Mouse (Mus musculus): ENCODE results near the gene Cacna1d. TPM values are rescaled to one million over a fixed set of nuclear protein-coding genes. Genes with fewer than 3 reads are reported as not detected.

The Cacna1d gene
- total and polyA plus RNA-seq, 2 experiments from 2014 or later: 5.5 to 8.9 TPM

GRCm38 (mm10) chr14:30459891-30460523 is 31.2 kb downstream of the Cacna1d start:
- H3K36me3 ChIP-seq (replicated peaks; ENCODE audit: control insufficient read depth, insufficient read depth, low read length): no peaks in the 10 kb centered on the region
- TF ChIP-seq CTCF (IDR thresholded peaks at IDR 0.05; ENCODE audit: low read depth): peak; percentile 78
- no peak for TF ChIP-seq EP300 (IDR thresholded peaks at IDR 0.05; ENCODE audit: low read depth)
- H3K27ac ChIP-seq (ENCODE audit: low read depth): no peak overlapping the region
- DNase-seq (ENCODE audit: low spot score) (peak; percentile 73), ATAC-seq (ENCODE audit: insufficient read depth, low read depth) (0 out of 2 replicates have a peak, but pooled peaks have one; percentile 53)
- H3K9me3 ChIP-seq (replicated peaks; ENCODE audit: control insufficient read depth, low read length): no peaks in the 10 kb centered on the region
- no peaks in the 10 kb centered on the region for H3K4me1 ChIP-seq (ENCODE audit: control insufficient read depth, insufficient read depth)
- 7% methylated on average over 14 of the region's 14 CpGs for WGBS
- no peak overlapping the region for H3K4me2 ChIP-seq (ENCODE audit: low read depth, low read length)
- no peaks in the 10 kb centered on the region for H3K27me3 ChIP-seq (ENCODE audit: control insufficient read depth, insufficient read depth, low read length)
- no peak overlapping the region for H3K9ac ChIP-seq (replicated peaks; ENCODE audit: low read depth, low read length)
- H3K4me3 ChIP-seq (ENCODE audit: low read depth, low read length): no peak overlapping the region

DNA sequence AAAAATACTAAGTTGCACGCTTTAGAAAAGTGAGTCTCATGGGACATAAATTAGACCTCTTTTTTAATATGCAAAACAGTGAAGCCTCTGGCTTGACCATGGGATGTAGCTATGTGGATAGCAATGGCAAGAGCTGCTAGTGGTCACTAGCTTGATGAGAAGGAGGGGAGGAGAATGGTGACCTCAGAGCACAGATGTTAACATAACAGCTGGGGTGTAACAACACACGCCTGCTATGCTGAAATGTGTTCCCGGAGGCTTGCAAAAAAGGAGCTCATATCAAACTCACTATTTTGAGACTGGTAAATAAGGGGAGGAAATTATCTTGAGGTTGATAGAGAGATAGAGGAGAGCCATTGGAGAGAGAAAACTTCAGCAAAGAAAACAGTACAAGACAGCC is 32.4 kb downstream of the Cacna1d start:
- DNase-seq (ENCODE audit: low spot score) (no peak), ATAC-seq (ENCODE audit: insufficient read depth, low read depth) (no peak)
- Histone ChIP-seq H3K4me1 (ENCODE audit: control insufficient read depth, insufficient read depth) (no peaks in the 10 kb centered on the region), H3K4me2 (ENCODE audit: low read depth, low read length) (no peak overlapping the region), H3K27ac (ENCODE audit: low read depth) (no peak overlapping the region), H3K36me3 (replicated peaks; ENCODE audit: control insufficient read depth, insufficient read depth, low read length) (no peaks in the 10 kb centered on the region), H3K9me3 (replicated peaks; ENCODE audit: control insufficient read depth, low read length) (no peaks in the 10 kb centered on the region), H3K27me3 (ENCODE audit: control insufficient read depth, insufficient read depth, low read length) (no peaks in the 10 kb centered on the region), H3K9ac (replicated peaks; ENCODE audit: low read depth, low read length) (no peak overlapping the region), H3K4me3 (ENCODE audit: low read depth, low read length) (no peak overlapping the region)
- no peak for TF ChIP-seq EP300 (IDR thresholded peaks at IDR 0.05; ENCODE audit: low read depth)
- TF ChIP-seq CTCF (IDR thresholded peaks at IDR 0.05; ENCODE audit: low read depth): no peak
- WGBS: 75% methylated on average over 3 of the region's 3 CpGs

DNA sequence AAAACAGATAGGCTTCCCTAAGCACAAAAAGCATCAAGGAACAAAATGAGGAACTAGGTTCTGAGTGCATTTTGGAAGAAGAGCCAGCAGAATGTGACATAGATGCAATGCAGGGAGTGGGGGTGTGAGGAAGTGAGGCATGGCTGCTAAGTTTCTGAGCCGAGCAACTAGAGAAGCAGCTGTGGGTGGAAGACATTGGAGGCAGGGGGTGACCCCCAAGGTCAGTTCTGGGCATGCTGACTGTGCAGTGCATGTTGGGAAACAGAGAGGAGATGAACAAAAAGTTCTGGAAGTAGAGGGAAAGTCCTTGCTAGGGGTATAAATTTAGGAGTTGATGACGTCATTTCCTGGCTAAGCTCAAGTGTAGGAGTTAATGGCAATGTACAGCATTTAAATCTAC is 33.4 kb downstream of the Cacna1d start:
- Histone ChIP-seq H3K4me3 (ENCODE audit: low read depth, low read length) (no peak overlapping the region), H3K9me3 (replicated peaks; ENCODE audit: control insufficient read depth, low read length) (no peaks in the 10 kb centered on the region), H3K27ac (ENCODE audit: low read depth) (no peak overlapping the region), H3K9ac (replicated peaks; ENCODE audit: low read depth, low read length) (no peak overlapping the region), H3K4me1 (ENCODE audit: control insufficient read depth, insufficient read depth) (no peaks in the 10 kb centered on the region), H3K4me2 (ENCODE audit: low read depth, low read length) (no peak overlapping the region), H3K27me3 (ENCODE audit: control insufficient read depth, insufficient read depth, low read length) (no peaks in the 10 kb centered on the region), H3K36me3 (replicated peaks; ENCODE audit: control insufficient read depth, insufficient read depth, low read length) (no peaks in the 10 kb centered on the region)
- peak; percentile 41; the same call in 1 of the 2 replicates for ATAC-seq (ENCODE audit: insufficient read depth, low read depth)
- WGBS: 30% methylated on average over 2 of the region's 2 CpGs
- peak; percentile 31 for DNase-seq (ENCODE audit: low spot score)
- TF ChIP-seq EP300 (IDR thresholded peaks at IDR 0.05; ENCODE audit: low read depth) (no peak), CTCF (IDR thresholded peaks at IDR 0.05; ENCODE audit: low read depth) (no peak)

DNA sequence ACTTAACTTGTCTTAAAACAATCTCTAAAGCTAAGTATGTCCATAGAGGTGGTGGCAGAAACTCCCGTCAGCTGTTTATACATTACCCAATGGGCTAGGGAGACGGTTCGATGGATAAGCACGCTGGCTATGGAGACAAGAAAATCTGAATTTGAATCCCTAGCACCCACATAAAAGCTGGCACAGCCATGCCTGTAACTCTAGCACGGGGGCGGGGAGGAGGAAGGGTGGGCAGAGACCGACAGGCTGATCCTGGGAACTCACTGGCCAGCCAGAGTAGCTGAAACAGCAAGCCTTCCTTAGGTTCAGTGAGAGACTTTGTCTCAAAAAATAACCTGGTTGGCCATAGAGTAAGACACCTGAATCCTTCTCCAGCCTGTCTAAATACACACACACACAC is 33.8 kb downstream of the Cacna1d start:
- DNase-seq (ENCODE audit: low spot score): no peak
- H3K36me3 ChIP-seq (replicated peaks; ENCODE audit: control insufficient read depth, insufficient read depth, low read length): no peaks in the 10 kb centered on the region
- 72% methylated on average over 7 of the region's 7 CpGs for whole genome bisulfite sequencing

GRCm38 (mm10) chr14:30455801-30456595 is 35.3 kb downstream of the Cacna1d start:
- Histone ChIP-seq H3K4me2 (ENCODE audit: low read depth, low read length) (peak overlapping the region; percentile 26), H3K9ac (replicated peaks; ENCODE audit: low read depth, low read length) (0 out of 2 replicates have a peak overlapping the region, but pooled peaks have one; percentile 6), H3K27ac (ENCODE audit: low read depth) (no peak overlapping the region), H3K4me3 (ENCODE audit: low read depth, low read length) (no peak overlapping the region), H3K4me1 (ENCODE audit: control insufficient read depth, insufficient read depth) (no peaks in the 10 kb centered on the region), H3K36me3 (replicated peaks; ENCODE audit: control insufficient read depth, insufficient read depth, low read length) (no peaks in the 10 kb centered on the region), H3K9me3 (replicated peaks; ENCODE audit: control insufficient read depth, low read length) (no peaks in the 10 kb centered on the region), H3K27me3 (ENCODE audit: control insufficient read depth, insufficient read depth, low read length) (no peaks in the 10 kb centered on the region)
- no peak for TF ChIP-seq EP300 (IDR thresholded peaks at IDR 0.05; ENCODE audit: low read depth)
- TF ChIP-seq CTCF (IDR thresholded peaks at IDR 0.05; ENCODE audit: low read depth): no peak
- 22% methylated on average over 13 of the region's 13 CpGs for WGBS
- DNase-seq (ENCODE audit: low spot score) (no peak), ATAC-seq (ENCODE audit: insufficient read depth, low read depth) (no peak)

More for the DNA sequence above, 33.8 kb downstream of the Cacna1d start:
- H3K27me3 ChIP-seq (ENCODE audit: control insufficient read depth, insufficient read depth, low read length): no peaks in the 10 kb centered on the region
- H3K4me2 ChIP-seq (ENCODE audit: low read depth, low read length): no peak overlapping the region
- H3K9me3 ChIP-seq (replicated peaks; ENCODE audit: control insufficient read depth, low read length): no peaks in the 10 kb centered on the region
- H3K4me3 ChIP-seq (ENCODE audit: low read depth, low read length): no peak overlapping the region
- no peak overlapping the region for H3K9ac ChIP-seq (replicated peaks; ENCODE audit: low read depth, low read length)
- H3K4me1 ChIP-seq (ENCODE audit: control insufficient read depth, insufficient read depth): no peaks in the 10 kb centered on the region
- H3K27ac ChIP-seq (ENCODE audit: low read depth): no peak overlapping the region
- no peak for ATAC-seq (ENCODE audit: insufficient read depth, low read depth)
- no peak for TF ChIP-seq EP300 (IDR thresholded peaks at IDR 0.05; ENCODE audit: low read depth)
- TF ChIP-seq CTCF (IDR thresholded peaks at IDR 0.05; ENCODE audit: low read depth): no peak

All from heart, postnatal 0 days (tissue).